Mouse (Mus musculus): Measurements from ENCODE around the gene Ptger1. TPM values are rescaled to one million over a fixed set of nuclear protein-coding genes. Genes with fewer than 3 reads are reported as not detected.

The Ptger1 gene
- polyA plus RNA-seq, 1 experiment from 2014 or later = 1.3 TPM

DNA sequence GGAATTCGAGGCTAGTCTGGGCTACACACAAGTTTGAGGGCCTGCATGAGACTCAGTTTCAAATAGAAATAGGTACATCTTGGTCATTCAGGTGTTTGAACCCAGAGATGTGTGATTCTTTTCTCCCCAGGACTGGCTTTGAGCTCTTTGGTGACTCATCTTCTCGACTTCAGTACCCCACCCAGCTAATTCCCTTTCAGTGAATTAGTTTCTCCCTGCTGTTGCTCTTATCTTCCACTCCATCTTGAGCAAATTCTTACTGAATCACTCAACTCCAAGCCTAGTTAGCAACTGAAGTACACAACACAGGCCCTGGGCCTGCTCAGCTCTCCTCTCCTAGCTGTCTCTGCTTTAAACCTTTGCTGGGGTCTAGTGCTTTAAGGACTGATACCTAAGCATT, 50.1 kb downstream of the Ptger1 start:
- Histone ChIP-seq H3K4me1 (replicated peaks; ENCODE audit: control insufficient read depth, insufficient read depth, low read length) (peaks cover 11% of the 10 kb centered on the region), H3K36me3 (ENCODE audit: control insufficient read depth, insufficient read depth) (peaks cover 12% of the 10 kb centered on the region), H3K27me3 (replicated peaks; ENCODE audit: control insufficient read depth, insufficient read depth, low read length) (no peaks in the 10 kb centered on the region), H3K4me3 (replicated peaks; ENCODE audit: low read length) (no peak overlapping the region), H3K27ac (ENCODE audit: low read length) (no peak overlapping the region), H3K9ac (replicated peaks; ENCODE audit: low read depth, low read length) (no peak overlapping the region), H3K4me2 (ENCODE audit: low read length) (no peak overlapping the region; the same call in 1 of the 2 replicates), H3K9me3 (ENCODE audit: control insufficient read depth, low read length) (no peaks in the 10 kb centered on the region)
- no peak for ATAC-seq
- WGBS = 80% methylated on average over 2 of the region's 2 CpGs

DNA sequence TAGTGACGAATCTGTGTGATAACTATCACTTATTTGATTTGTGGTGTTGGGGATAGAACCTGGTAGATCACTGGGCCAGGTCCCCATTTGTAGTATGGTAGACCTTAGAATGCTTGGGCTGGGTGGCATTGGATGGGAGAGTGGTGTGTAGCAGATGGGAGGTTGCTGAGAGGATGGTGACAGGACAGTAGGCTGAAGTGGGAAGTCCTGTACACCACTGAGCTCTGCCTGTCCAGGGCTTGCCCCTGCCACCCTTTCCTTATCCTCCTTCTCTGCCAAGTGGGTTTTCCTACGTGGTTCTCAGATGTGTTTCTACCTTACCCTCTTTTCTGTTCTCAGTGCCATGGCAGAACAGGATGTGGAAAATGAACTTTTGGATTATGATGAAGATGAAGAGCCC, 52.6 kb downstream of the Ptger1 start:
- H3K4me2 ChIP-seq (ENCODE audit: low read length) = no peak overlapping the region
- H3K27me3 ChIP-seq (replicated peaks; ENCODE audit: control insufficient read depth, insufficient read depth, low read length) = no peaks in the 10 kb centered on the region
- no peak overlapping the region for H3K9ac ChIP-seq (replicated peaks; ENCODE audit: low read depth, low read length)
- no peak overlapping the region for H3K4me3 ChIP-seq (replicated peaks; ENCODE audit: low read length)
- peaks cover 30% of the 10 kb centered on the region for H3K36me3 ChIP-seq (ENCODE audit: control insufficient read depth, insufficient read depth)
- peaks cover 11% of the 10 kb centered on the region for H3K4me1 ChIP-seq (replicated peaks; ENCODE audit: control insufficient read depth, insufficient read depth, low read length)
- H3K9me3 ChIP-seq (ENCODE audit: control insufficient read depth, low read length) = no peaks in the 10 kb centered on the region
- ATAC-seq = no peak
- H3K27ac ChIP-seq (ENCODE audit: low read length) = no peak overlapping the region
- 89% methylated on average over 2 of the region's 2 CpGs for WGBS

DNA sequence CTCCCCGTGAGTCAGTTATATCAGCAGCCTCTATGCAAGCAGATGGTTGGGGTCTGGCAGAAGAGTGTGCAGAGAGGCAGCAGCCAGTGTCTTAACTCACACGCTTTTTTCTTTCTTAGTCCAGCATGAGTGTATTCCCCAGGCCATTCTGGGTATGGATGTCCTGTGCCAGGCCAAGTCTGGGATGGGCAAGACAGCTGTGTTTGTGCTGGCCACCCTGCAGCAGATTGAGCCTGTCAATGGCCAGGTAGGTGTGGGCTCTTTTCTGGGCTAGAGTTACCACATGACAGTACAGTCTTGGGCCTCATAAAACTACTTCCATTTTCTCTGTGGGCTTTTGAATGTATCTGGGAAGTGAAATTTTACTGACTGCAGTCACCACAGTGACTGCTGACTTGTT, 53.2 kb downstream of the Ptger1 start:
- no peaks in the 10 kb centered on the region for H3K27me3 ChIP-seq (replicated peaks; ENCODE audit: control insufficient read depth, insufficient read depth, low read length)
- WGBS = 80% methylated on average over 2 of the region's 2 CpGs
- H3K36me3 ChIP-seq (ENCODE audit: control insufficient read depth, insufficient read depth) = peaks cover 30% of the 10 kb centered on the region

DNA sequence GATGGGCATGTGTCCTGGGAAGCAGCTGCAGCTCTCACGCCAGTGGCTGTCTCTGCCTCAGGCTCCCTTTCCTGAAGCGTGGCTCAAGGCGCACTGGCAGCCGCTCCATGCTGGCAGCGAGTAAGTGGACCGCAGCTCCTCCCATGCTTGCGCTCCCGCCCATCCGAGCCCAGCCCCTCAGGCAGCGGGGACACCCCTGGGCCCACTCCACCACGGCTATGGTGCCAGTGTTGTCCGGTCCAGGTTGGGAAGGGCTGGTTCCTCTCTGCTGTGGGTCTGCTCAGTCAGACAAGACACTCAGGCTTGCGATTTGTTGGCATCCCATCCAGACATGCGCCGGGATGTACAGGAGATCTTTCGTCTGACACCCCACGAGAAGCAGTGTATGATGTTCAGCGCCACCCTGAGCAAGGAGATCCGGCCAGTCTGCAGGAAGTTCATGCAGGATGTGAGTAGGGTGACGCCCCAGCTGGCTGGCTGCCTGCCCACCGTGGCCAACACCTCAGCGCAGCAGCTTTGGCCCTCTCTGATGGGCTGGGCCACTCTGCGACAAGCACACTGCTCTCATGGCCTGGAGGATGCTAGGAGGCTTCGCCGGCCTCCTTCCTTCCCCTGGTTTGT, 55.0 kb downstream of the Ptger1 start:
- peaks cover 3% of the 10 kb centered on the region for H3K4me1 ChIP-seq (replicated peaks; ENCODE audit: control insufficient read depth, insufficient read depth, low read length)
- H3K4me2 ChIP-seq (ENCODE audit: low read length) = no peak overlapping the region
- H3K36me3 ChIP-seq (ENCODE audit: control insufficient read depth, insufficient read depth) = peaks cover 37% of the 10 kb centered on the region
- WGBS = 89% methylated on average over 25 of the region's 25 CpGs
- no peak overlapping the region for H3K9ac ChIP-seq (replicated peaks; ENCODE audit: low read depth, low read length)
- H3K27me3 ChIP-seq (replicated peaks; ENCODE audit: control insufficient read depth, insufficient read depth, low read length) = no peaks in the 10 kb centered on the region
- no peak overlapping the region for H3K4me3 ChIP-seq (replicated peaks; ENCODE audit: low read length)
- no peak for ATAC-seq
- no peak overlapping the region for H3K27ac ChIP-seq (ENCODE audit: low read length)
- H3K9me3 ChIP-seq (ENCODE audit: control insufficient read depth, low read length) = no peaks in the 10 kb centered on the region

More for the DNA sequence above, 53.2 kb downstream of the Ptger1 start:
- no peak overlapping the region for H3K27ac ChIP-seq (ENCODE audit: low read length)
- no peaks in the 10 kb centered on the region for H3K9me3 ChIP-seq (ENCODE audit: control insufficient read depth, low read length)
- no peak overlapping the region for H3K4me3 ChIP-seq (replicated peaks; ENCODE audit: low read length)
- H3K4me2 ChIP-seq (ENCODE audit: low read length) = no peak overlapping the region
- peaks cover 11% of the 10 kb centered on the region for H3K4me1 ChIP-seq (replicated peaks; ENCODE audit: control insufficient read depth, insufficient read depth, low read length)
- H3K9ac ChIP-seq (replicated peaks; ENCODE audit: low read depth, low read length) = no peak overlapping the region
- no peak for ATAC-seq

Other genes starting within 250 kb of the Ptger1 start
- gene Scoc, start 208.3 kb upstream of the Ptger1 start, polyA plus RNA-seq (2015; fragmentation: Nextera tagmentation; extraction: Ambion mirVana) = 245 and 251 TPM in 2 replicates
- not detected in 2 replicates for gene Olfr370, start 130.9 kb upstream of the Ptger1 start, polyA plus RNA-seq (2015; fragmentation: Nextera tagmentation; extraction: Ambion mirVana)
- 281 and 325 TPM in 2 replicates for gene Ndufb7, start 100.0 kb upstream of the Ptger1 start, polyA plus RNA-seq (2015; fragmentation: Nextera tagmentation; extraction: Ambion mirVana)
- 694 and 809 TPM in 2 replicates for gene Tecr, start 58.7 kb upstream of the Ptger1 start, polyA plus RNA-seq (2015; fragmentation: Nextera tagmentation; extraction: Ambion mirVana)
- 58.6 and 62.3 TPM in 2 replicates for gene Dnajb1, start 58.5 kb upstream of the Ptger1 start, polyA plus RNA-seq (2015; fragmentation: Nextera tagmentation; extraction: Ambion mirVana)
- 147 and 151 TPM in 2 replicates for gene Gipc1, start 14.0 kb upstream of the Ptger1 start, polyA plus RNA-seq (2015; fragmentation: Nextera tagmentation; extraction: Ambion mirVana)
- gene Pkn1, start 32.5 kb downstream of the Ptger1 start, polyA plus RNA-seq (2015; fragmentation: Nextera tagmentation; extraction: Ambion mirVana) = 30.7 and 36.0 TPM in 2 replicates
- 116 TPM in 2 replicates for gene Ddx39, start 48.5 kb downstream of the Ptger1 start, polyA plus RNA-seq (2015; fragmentation: Nextera tagmentation; extraction: Ambion mirVana)
- gene Adgre5, start 74.6 kb downstream of the Ptger1 start, polyA plus RNA-seq (2015; fragmentation: Nextera tagmentation; extraction: Ambion mirVana) = 8.1 and 10.8 TPM in 2 replicates
- gene Adgrl1, start 233.4 kb downstream of the Ptger1 start, polyA plus RNA-seq (2015; fragmentation: Nextera tagmentation; extraction: Ambion mirVana) = 57.4 and 60.4 TPM in 2 replicates

Data from forebrain, embryonic 16.5 days (tissue).